Mouse (Mus musculus) kidney, adult 2 months (tissue): ENCODE data around the gene Wdr54. TPM values are rescaled to one million over a fixed set of nuclear protein-coding genes. Genes with fewer than 3 reads are reported as not detected.

Experiments used
- DNase-seq: peaks from one replicate; pipeline ENCODE4 v3.0.0; 2021
- H3K27ac ChIP-seq: fragments of 200-500 bp; 2 replicates; pipeline ENCODE4 v1.5.1; 2012; ENCODE audit warnings: low read depth, low read length, control low read depth, inconsistent platforms; ENCODE audit not compliant: insufficient read depth
- H3K27me3 ChIP-seq: fragments of 200-500 bp; replicated peaks from 2 replicates; pipeline ENCODE4 v1.6.1; 2012; ENCODE audit warnings: mild to moderate bottlenecking, moderate library complexity, low read length, inconsistent platforms; ENCODE audit not compliant: control insufficient read depth, insufficient read depth
- H3K36me3 ChIP-seq: fragments of 200-500 bp; 2 replicates; pipeline ENCODE4 v1.6.1; 2012; ENCODE audit warnings: mild to moderate bottlenecking, moderate library complexity, low read length, inconsistent platforms; ENCODE audit not compliant: control insufficient read depth, insufficient read depth
- H3K4me1 ChIP-seq: fragments of 200-500 bp; 2 replicates; pipeline ENCODE4 v1.6.1; 2011; ENCODE audit warnings: low read length; ENCODE audit not compliant: control insufficient read depth, insufficient read depth
- H3K4me3 ChIP-seq: fragments of 200-500 bp; 2 replicates; pipeline ENCODE4 v1.5.1; 2011; ENCODE audit warnings: mild to moderate bottlenecking, low read depth, low read length, control low read depth; ENCODE audit not compliant: insufficient read depth
- CTCF ChIP-seq: fragments of 200-500 bp; conservative IDR thresholded peaks from 2 replicates; pipeline ENCODE4 v1.5.1; 2011; ENCODE audit warnings: low read depth, mild to moderate bottlenecking, control low read depth, low read length, moderate library complexity, mixed read lengths; ENCODE audit not compliant: insufficient read depth, insufficient read length
- POLR2A ChIP-seq: fragments of 200-500 bp; IDR thresholded peaks from one replicate; pipeline ENCODE4 v1.6.1; 2011; ENCODE audit warnings: low read depth, low read length, control low read depth
- WGBS: fragments of 180-500 bp; shearing (Covaris S2); methylation state at CpG from one replicate; pipeline ENCODE4 v1.1.7; 2018; 5-methylcytosine and 5-hydroxymethylcytosine counted together
- polyA plus RNA-seq: library from polyadenylated mRNA; depleted of rRNA; stranded (reverse); fragments of >200 nt; gene quantifications from 2 replicates; pipeline ENCODE4 v1.2.3, GENCODE M21; 2012

Wdr54 gene
- polyA plus RNA-seq, 1 experiment = 4.7 TPM

DNA sequence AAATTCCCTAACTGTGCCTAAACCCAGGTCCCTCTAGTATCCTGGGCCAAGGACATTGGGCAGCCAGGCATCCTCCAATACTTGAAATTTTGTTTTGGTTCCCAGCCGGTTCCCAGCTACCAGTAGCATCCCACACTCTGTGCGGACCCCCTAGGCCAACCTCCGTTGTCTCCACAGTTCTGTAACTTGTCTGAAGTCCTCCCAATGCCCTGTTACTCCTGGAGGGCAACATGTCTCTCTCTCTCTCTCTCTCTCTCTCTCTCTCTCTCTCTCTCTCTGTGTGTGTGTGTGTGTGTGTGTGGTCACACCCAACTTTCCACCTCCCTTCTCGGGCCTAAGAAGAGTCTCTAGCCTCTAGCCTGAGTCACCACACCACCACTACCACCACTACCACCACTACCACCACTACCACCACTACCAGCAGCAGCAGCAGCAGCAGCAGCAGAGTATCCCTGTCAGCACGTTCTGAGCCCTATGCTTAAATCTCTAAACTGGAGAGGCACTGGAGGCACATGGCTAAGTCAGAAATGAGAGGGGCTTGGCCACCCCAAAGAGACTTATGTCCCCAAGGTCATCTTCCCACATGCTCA lies 19.8 kb downstream of the Wdr54 start:
- no peak for DNase-seq
- H3K36me3 ChIP-seq = no peaks in the 10 kb centered on the region
- peak overlapping the region; percentile 99 for H3K27ac ChIP-seq
- H3K4me1 ChIP-seq = peaks cover 24% of the 10 kb centered on the region
- no peaks in the 10 kb centered on the region for H3K27me3 ChIP-seq
- TF ChIP-seq POLR2A = no peak
- no peak for TF ChIP-seq CTCF
- WGBS = 16% methylated on average over 5 of the region's 5 CpGs
- peak overlapping the region; percentile 88 for H3K4me3 ChIP-seq

DNA sequence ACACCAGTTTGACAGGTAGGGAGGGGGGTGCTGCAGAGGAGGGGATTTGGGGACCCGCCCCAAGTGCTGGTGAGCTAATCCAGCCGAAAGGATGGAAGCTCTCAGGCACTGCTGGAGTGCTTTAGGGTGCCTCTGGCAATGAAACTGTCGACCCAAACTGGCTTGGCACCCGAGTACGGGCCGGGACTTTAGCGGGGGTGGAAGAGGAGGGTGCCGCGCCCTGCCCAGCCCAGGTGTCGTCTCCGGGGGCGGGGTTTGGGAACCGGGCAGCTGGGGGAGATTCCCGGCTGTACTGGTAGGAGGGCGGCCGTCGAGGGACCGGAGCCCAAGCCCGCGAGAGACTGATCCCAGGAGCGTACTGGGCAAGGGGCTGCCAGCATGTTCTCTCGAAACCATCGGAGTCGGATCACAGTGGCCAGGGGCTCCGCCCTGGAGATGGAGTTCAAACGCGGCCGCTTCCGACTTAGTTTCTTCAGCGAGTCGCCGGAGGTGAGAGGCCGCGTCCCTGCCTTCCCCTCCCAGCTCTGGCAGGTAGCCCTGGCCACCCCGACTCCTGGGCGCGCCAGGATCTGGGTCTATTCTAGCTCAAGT lies 20.5 kb downstream of the Wdr54 start:
- H3K27me3 ChIP-seq = no peaks in the 10 kb centered on the region
- H3K4me1 ChIP-seq = peaks cover 24% of the 10 kb centered on the region
- no peaks in the 10 kb centered on the region for H3K36me3 ChIP-seq
- TF ChIP-seq POLR2A = no peak
- no peak for TF ChIP-seq CTCF
- 5% methylated on average over 37 of the region's 37 CpGs for WGBS
- H3K27ac ChIP-seq = peak overlapping the region; percentile 99
- H3K4me3 ChIP-seq = peak overlapping the region; percentile 88
- peak; percentile 83 for DNase-seq

DNA sequence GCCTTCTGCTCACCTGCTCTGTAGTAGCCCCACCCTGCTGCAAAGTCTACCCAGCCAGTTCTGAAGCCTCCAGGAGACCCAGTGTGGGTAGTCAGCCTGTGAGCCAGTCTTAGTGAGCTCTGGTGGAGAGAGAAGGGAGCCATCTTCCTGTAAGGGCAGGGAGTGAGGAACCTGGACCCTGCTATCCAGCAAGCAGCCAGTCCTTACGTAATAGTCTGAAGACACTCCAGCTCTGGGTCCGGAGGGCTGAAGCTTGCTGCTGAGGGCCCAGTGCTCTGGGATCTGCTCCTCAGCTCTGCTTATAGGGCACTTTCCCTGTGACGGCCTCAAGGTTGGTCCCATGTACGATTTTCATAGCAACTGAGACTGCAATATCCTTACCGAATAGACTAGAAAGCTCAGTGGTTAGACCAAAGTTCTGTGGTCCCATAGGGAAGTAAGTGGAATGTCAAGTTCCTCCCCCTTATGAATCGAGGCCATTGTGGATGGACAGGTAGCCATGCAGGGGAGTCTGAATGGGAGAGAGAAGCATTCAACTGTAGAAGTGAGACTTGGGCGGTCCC lies 21.2 kb downstream of the Wdr54 start, which contains the start of gene Rtkn:
Gene Rtkn, plus strand, starts transcription at position 513 of the 563 bp plus-strand sequence.
- Histone ChIP-seq H3K4me3 (peak within 1 kb of the TSS; percentile 88), H3K4me1 (peaks cover 24% of the 10 kb centered on the region), H3K36me3 (no peaks in the 10 kb centered on the region), H3K27ac (peak within 1 kb of the TSS; percentile 99), H3K27me3 (no peaks in the 10 kb centered on the region)
- TF ChIP-seq POLR2A (no peak), CTCF (no peak)
- WGBS = 45% methylated on average over 7 of the region's 7 CpGs
- peak; percentile 75 for DNase-seq

DNA sequence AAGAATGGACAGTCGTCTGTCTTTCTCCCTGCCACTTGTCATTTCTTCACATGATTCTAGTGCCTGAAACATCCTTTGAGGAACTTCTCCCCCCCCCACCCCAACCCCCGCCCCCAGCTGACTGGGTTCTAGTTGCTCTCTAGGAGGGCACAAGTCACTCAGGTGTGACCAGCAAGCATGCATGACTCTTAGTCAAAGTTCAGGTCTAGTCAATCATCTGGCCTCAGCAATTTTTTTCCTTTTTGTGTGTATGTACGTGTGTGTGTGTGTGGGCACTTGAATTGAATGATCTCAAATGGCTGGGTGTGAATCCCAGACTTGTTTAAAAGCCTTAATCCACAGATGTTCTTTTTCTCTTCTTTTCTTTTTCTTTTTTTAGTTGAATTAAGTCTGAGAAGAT lies 22.0 kb downstream of the Wdr54 start:
- peak; percentile 83 for DNase-seq
- Histone ChIP-seq H3K4me3 (no peak overlapping the region), H3K27ac (no peak overlapping the region), H3K4me1 (peaks cover 24% of the 10 kb centered on the region), H3K27me3 (no peaks in the 10 kb centered on the region), H3K36me3 (no peaks in the 10 kb centered on the region)
- no peak for TF ChIP-seq CTCF
- no peak for TF ChIP-seq POLR2A
- WGBS = 28% methylated on average over 3 of the region's 3 CpGs

- peak; percentile 63 for DNase-seq
- WGBS = 61% methylated on average over 9 of the region's 9 CpGs
- Histone ChIP-seq H3K4me1 (peaks cover 20% of the 10 kb centered on the region), H3K27ac (peak overlapping the region; percentile 92), H3K4me3 (no peak overlapping the region), H3K27me3 (no peaks in the 10 kb centered on the region), H3K36me3 (no peaks in the 10 kb centered on the region)
- no peak for TF ChIP-seq CTCF
- no peak for TF ChIP-seq POLR2A
Measured at GRCm38 (mm10) chr6:83132176-83132919, 23.8 kb downstream of the Wdr54 start.

DNA sequence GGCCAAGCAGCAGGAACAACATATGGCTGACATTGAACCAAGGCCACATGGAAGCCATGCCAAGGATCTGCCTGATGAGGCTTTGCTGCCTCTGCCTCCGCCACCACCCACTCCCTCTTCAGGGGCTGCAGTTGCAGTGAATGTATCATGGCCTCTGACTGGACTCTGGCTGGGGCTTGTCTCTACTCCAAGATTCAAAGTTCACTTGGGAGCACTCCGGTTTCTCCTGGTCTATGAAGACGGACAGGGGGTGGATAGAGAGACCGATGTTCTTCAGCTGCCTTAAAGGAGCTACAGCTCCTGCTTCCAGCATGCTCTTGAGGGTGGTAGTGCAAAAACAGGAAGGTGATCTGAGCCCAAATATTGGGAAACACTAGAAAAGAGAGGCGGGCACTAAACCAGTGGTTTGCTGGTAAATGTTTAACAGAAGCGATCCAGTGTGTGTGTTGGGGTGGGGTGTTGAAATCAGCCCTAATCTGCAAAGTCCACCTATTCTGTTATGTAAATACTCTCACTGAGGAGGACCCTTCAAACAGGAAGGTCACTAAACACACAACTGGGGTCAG lies 24.6 kb downstream of the Wdr54 start:
- no peak overlapping the region for H3K4me3 ChIP-seq
- H3K27me3 ChIP-seq = no peaks in the 10 kb centered on the region
- no peak for TF ChIP-seq POLR2A
- TF ChIP-seq CTCF = no peak
- WGBS = 21% methylated on average over 6 of the region's 6 CpGs
- H3K27ac ChIP-seq = peak overlapping the region; percentile 92
- peaks cover 20% of the 10 kb centered on the region for H3K4me1 ChIP-seq
- DNase-seq = peak; percentile 92
- no peaks in the 10 kb centered on the region for H3K36me3 ChIP-seq
